Mouse (Mus musculus) induced T-regulatory cell, adult 2 months (primary cell): ENCODE measurements around the gene Rapgef1.
"Not testable (repeated sequence)": the region's sequence is repeated elsewhere in the genome, so short reads cannot be mapped to it uniquely, and the experiment has no call there.

Experiments used
- DNase-seq: peaks from one replicate; pipeline ENCODE4 v3.0.0-alpha.2; 2012; ENCODE audit warnings: low read depth

The Rapgef1 gene

DNA sequence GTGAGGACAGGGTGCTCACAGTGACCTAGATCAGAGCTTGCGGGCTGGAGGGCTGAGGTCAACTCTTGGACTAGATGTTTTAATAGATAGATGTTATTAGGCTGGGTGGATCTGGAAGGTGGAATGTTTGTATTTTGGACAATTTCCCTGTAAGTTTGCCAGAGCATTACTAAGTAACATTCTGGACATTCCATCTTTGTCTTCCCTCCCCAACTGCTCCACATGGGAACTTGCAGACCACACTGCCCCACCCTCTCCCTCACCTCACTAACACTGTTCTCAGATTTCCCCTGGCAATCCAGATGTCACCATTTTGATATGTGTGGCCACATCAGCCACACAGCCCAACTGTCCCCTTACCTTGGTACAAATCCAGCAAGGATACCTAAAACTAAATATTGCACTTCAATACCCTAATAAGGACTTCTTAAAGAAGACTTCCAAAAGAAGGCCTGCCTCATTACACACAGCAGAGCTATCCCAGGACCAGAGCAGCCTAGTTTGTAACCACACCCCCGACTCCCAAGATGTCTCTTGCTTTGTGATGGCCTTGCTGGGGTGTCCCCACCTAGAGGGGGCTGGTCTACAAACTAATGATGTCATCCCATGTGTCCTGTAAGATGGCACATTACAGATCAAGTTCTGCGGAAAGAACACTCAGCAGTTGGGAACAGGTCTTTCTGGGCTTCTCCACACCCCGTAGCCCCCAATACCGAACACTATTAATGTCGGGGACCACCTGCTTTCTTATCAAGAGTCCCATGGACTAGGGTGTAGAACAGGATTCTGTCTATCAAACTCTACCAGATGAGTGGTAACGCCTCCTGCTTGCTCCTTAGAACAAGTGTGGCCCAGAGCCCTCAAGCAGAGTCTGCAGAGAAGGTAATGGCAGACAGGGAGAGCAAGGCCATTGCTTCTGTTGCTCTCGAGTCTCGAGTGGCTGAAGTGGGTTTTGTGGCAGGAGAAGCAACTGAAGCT is 83.9 kb downstream of the Rapgef1 start:
- DNase-seq, result no peak

DNA sequence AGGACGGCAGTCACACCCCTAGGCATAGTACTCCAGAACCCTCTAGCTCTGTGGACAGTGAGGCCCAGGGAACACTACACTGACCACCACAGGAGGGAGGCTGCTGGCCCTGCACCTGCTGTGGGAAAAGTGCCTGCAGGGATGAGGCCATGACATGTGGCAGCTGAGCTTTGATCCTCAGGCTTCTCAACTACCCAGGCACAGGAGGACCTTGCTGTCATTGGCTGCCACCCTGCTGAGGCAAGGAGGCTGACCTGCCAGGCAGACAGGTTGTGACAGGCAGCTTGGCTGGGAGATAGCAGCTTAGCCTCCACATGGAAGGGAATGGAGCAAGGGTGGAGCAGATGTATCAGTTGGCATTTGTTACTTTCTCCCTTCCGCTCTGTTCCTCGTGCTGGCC is 86.0 kb downstream of the Rapgef1 start:
- DNase-seq, result no peak

DNA sequence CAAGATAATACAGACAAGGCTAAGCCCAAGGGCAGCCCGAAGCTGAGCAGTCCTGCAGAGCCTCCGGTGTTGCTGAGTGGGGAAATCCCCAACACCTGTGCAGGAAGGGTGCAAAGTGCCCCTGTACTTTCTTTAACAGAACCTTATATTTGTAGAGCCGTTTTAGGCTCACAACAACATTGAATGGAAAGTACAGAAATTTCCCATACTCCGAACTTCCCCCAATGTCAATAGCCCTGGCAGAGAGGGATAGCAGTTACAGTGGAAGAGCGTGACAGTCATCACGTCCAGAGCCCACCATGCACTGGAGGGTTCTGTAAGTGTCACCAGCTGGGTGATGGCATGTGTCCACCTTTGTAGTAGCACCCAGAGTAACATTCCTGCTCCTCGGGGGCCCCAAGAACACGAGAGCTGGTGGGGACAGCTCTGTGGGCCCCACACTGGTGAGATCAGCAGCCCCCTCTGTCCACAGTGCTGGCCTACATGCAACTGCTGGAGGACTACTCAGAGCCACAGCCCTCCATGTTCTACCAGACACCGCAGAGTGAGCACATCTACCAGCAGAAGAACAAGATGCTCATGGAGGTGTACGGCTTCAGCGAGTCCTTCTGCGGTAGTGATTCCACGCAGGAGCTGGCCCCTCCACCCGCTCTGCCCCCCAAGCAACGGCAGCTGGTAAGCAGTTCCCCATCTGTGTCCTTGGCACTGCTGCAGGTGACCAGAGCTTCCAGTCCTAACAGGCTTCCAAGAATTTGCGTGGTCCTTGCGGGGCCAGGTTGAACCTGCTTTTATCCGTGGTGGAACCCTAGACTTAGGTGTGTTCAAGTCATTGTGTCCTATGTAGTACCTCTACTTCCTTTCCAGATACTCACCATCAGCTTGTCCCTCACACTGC is 87.5 kb downstream of the Rapgef1 start:
- peak; percentile 63 for DNase-seq

DNA sequence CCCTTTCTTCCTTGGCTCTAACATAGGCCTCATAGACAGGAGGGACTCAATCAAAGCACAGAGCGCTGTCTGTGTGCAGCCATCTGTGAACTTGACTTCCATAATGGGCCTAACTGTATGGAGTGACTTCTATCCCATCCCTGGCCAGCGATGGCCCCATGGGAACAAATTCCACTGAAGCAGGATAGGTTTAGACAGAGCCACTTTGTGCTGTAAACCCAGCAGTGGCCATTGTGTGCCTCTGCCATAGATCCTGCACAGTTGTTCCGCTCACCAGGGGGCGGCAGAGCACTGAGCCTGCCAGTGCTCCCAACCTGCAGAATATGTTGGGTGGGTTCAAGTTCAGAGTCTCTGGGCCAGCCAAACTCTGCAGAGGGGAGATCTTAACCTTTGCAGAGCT is 88.2 kb downstream of the Rapgef1 start:
- peak; percentile 46 for DNase-seq

DNA sequence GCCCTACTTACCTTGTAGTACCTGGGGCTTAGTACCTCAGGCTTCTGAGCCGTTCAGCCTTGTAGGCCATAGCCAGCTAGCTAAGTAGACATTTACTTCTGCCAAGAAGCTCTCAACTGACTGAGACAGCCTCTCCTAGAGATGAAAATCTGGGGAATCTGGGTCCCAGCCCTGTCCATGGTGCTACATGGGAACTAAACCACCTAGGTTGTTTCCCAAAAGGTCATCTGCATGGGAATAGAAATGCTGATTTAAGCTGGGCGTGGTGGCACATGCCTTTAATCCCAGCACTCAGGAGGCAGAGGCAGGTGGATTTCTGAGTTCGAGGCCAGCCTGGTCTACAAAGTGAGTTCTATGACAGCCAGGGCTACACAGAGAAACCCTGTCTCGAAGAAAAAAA is 88.7 kb downstream of the Rapgef1 start:
- not testable (repeated sequence) for DNase-seq

DNA sequence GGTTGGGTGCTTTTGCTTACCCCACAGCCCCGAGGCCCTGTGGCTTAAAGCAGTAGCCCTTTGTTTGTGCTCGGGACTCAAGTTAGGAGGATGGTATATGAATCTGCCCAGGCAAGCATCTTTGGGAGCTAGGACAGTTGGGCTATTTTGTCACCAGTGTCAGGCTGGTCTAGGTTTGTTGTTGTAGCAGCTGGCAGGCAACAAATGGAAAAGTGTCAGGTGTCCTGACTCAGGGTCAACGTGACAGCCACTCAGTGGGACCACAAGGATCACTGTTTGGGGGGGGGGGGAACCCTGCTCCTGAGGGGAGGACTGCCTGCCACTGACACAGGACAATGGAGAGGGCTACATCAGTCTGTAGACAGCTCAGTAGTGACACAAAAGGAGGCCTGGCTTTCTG is 91.5 kb downstream of the Rapgef1 start:
- no peak for DNase-seq

DNA sequence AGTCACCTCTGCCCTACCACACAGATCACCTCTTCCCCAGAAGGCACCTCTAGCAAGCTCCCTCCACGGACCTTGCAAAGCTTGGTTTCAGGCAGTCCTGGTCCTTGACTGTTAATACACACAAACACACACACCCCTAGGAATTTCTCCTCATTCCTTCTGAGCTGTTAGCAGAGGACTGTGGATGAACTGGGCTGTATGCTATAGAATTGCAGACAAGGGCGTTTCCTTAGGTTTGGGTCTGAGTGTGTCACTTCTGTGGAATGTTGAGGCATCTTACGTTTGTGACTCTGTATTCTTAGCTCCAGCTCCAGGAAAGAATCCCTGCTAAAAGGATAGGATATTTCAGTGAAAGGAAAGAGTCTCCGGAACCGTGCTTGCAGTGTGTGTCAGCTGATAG is 92.4 kb downstream of the Rapgef1 start:
- DNase-seq, result no peak

DNA sequence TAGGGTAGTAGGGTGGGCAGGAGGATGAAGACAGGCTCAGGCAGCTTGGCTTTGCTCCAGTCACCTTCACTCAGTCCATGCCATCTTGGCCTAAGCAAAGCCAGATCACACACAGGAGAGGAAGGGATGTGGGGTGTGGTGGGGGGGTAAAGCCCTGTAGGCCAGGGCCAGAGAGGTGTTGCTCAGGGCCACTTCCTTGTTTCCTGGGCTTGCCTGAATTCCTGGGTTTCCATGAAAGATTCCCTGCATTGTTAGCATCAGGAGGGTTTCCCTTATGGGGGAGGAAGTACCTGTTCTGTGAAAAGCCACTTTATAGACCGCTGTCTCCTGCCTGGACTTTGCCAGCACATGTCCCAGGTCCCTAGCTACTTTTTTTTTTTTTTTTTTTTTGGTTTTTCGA is 94.0 kb downstream of the Rapgef1 start:
- no peak for DNase-seq

DNA sequence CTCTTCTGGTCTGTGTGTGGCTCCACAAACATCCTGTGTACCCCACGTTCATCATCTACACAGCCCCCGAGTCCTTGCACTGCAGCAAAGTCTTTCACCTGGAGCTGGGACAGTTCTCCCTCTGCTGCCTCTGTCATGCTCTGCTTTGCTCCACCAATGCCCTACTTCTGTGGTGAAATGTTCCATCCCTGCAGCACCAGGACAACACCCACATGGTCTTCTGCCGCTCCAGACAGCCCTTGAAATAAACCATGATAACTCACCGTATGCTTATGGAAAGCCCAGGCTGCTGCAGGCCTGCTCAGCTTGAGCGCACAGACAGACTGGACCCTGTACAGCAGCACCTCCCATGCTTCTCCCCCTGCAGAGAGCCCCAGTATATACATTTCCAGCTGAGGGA is 94.6 kb downstream of the Rapgef1 start:
- no peak for DNase-seq

DNA sequence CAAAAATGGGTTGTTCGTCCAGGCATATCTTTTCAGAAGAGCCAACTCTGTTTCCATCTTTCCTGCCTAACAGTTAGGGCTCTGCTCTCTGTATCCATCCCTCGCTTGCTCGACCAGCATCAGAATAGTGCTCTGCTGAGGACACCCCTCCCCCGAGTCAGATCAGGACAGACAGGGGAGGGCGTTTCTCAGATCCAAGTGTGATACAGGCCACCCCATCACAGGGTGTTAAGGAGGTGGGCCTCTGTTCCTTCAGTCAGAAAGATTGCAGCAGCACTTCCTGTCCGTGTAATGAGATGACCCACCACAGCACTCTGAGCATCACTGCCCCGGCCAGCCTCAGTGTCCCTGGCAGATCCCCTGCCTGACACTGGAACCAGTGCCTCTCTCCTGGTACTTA is 96.6 kb downstream of the Rapgef1 start:
- no peak for DNase-seq

DNA sequence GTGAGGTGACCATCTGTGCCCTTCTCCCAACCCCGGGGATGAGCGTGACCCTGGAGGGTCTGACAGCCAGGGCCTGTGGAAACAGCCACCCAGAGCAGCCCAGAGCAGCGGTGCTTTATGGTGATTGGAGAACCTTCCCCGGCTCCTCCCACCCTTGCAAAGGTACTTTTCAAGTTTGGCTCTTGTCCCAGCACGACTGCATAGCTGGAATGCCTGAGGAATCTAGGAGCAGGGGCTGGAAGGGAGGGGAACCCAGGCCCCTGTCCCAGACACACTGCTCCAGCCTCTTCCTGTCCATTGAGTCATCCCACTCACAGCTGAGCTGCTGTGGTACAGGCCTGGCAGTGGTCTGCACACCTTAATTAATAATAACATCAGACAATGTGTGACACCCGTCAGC is 97.2 kb downstream of the Rapgef1 start:
- DNase-seq, result no peak

DNA sequence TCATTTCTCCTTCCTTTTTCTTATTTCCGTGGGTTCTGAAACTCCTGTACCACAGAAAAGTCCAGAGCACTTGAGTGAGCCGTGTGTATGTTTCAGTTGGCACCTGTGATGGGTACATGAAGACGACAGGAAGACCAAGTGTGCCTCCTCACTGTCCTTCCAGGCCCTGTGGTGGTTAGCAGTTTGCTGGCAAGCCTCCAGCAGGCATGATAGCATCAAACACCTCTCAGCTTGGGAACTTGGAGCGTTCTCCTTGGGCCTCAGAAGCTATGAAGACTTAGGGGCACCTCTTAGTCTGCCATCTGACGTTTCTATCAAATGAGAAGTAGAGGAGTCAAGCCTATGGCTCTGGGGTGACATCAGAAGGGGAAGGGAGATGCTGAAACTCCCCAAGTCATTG is 99.1 kb downstream of the Rapgef1 start:
- no peak for DNase-seq

DNA sequence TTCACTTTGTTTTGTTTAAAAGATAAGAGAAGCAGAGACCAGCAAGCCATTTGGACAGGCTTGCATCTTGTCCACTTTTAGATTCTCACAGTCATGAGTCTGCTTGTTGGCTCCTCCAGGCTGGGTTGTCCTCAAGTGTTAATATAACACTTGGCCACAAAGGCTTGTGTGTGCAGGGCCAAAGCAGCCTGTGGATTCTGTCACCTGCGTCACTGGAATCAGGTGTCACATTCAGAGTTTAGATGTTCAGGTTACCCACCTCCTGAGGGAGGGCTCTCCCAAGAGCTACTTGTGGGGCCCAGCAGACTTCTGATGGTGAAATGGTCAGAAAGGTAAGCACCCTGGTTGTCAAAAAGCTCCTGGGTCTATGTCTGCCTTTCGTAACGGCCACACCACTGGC is 103.6 kb downstream of the Rapgef1 start:
- no peak for DNase-seq

DNA sequence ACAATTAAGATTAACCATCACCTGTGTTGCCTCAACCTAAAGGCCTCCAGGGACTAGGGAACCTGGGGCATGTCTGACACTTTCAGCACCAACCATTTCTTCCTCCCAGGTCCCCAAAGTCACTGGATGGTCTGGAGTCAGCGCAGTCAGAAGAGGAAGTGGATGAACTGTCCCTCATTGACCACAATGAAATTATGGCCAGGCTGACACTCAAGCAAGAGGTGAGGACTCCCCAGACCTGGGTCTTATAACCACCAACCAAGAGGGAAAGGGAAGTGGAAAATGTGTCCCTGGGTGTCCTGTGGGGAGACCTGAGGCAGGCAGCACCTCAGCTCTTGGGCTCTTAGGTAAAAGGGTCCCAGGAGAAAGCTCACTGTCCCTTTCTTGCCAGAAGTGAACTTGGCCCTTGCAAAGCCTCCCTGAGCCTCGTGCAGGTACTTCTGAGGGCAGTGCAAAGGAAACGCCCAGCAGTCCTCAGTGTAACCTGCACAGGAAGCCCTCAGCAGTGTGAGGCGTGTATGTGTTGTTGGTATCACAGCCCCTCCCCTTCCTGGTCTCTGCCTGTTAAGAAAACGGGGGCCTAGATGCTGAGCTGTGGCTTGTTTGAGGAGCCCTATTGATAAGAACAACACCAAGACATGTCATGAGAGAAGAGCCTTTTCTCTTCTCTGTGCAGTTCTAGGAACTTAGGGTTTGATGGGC is 105.3 kb downstream of the Rapgef1 start:
- DNase-seq, result peak; percentile 71

DNA sequence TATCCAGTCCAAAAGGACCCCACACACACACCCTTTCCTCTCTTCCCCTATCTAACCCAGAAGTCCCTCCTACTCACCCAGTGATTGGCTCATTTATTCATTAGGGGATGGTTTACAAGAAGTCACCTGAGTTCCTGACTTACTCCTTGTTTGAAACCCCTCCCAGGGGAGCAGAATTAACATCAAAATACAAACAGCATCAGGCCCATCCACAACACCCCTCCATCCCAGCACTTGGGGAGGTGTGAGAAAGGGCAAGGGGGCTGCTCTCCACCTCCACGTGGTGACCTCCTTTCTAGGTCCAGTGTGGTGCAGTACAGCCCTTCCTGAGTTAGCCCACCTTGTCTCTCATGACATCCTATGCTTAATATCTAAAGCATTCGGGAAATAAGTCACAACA is 110.0 kb downstream of the Rapgef1 start:
- no peak for DNase-seq

DNA sequence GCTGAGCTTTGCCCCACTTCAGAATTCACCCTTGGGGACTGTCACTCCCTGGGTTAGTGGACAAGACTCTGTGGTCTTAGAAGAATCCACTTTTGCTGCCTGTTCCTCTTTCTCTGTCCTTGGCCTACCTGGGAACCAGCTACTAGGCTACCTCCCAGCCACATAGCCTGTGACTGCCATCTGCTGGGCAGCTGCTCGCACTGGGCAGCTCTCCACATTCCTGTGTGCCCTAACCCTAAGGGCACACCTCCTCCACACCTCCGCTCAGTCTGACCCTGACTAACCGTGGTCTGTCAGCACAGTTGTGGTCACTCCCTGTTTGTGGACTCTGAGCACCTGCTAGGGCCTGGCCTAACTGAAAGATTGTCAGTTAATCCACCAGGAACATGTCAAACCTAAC is 112.0 kb downstream of the Rapgef1 start:
- peak; percentile 56 for DNase-seq

DNA sequence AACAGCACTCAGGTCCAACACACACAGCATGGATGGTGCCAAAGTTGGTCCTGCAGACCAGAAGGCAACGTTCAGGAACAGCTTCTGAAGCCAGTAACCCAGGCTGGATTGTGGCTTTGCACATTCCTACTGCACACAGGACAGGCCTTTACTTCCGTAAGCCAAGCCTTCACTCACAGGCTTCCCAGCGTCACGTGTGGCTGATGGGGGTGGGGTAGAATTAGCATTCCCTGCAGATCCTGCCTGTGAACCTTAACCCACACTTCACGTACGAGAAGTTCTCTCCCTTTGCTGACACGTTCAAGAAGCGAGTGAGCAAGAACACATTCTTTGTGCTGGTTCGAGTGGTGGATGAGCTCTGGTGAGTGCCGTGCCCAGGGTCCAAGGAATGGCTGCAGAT is 113.0 kb downstream of the Rapgef1 start:
- no peak for DNase-seq

DNA sequence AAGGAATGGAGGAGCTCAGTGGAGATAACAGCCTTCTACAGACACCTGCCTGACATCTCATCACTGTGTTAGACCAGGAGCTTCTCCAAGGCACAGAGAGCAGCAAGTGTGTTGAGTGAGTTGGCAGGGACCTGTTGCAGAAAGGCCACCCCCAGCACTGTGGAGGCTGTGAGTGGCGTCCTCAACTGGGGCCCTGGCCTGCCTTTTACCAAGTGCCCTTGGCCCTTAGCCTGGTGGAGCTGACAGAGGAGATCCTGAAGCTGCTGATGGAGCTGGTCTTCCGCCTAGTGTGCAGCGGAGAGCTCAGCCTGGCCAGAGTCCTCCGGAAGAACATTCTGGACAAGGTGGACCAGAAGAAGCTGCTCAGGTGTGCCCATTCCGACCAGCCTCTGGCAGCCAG is 113.8 kb downstream of the Rapgef1 start:
- no peak for DNase-seq

DNA sequence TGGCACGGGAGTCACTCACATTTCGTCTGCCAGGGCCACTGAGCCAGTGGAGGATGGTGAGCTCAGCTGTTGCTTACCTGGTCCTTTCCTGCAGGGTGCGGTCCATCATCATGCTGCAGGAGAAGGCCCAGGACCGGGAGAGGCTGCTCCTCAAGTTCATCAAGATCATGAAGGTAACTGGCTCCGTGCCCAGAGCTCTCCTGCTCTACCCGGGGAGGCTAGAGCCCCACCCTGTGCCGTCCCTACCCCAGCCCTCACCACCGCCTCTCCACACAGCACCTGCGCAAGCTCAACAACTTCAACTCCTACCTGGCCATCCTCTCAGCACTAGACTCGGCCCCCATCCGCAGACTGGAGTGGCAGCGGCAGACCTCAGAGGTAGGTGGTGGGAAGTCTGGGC is 116.2 kb downstream of the Rapgef1 start:
- DNase-seq, result no peak

DNA sequence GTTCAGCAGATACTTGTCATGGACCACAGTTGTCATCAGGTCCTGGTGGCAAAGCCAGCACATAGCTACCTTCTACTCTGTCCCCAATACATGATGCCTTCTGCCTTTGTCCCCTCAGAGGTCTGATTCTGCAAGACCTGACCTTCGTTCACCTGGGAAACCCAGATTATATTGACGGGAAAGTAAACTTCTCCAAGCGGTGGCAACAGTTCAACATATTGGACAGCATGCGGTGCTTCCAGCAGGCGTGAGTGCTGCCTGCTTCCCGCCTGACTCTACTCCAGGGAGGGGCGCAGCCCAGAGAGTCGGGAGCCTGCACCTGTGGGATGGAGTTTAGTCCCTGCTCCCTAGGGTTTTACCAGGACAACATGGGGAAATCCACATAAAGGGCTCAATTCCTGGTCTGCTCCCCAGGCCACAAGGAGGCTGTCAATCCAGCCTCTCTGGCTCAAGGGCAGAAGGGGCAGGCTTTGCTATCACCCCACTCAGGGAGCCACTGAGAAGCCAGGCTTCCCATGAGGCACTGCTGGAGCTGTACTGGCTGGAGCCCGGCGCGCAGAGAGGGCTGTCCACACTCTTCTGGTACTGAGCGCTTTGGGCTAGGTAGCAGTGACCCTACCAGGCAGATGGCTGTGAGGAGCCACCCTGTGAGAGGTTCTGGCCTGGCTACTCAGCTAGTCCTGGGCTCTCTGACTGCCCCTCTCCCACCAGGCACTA is 117.8 kb downstream of the Rapgef1 start:
- no peak for DNase-seq

DNA sequence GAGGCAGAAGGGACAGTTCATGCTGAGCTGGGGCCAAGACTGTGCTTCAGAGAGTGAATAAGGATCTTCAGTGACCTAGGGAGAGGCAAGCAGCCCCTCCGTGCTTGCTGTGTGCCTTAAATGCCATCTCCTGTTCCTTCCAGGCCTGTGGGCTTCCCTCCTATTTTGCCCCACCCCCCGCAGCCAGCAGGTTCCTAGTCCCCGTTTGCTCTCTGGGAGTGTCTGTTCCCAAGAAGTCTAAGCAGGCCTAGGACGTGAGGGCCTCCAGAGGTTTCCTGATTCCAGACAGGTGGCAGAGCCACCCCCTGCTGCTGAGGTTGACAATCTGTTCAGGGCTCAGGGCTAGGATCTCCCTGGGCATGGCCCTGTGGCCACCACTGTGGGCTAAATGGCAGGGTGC is 119.3 kb downstream of the Rapgef1 start:
- no peak for DNase-seq

DNA sequence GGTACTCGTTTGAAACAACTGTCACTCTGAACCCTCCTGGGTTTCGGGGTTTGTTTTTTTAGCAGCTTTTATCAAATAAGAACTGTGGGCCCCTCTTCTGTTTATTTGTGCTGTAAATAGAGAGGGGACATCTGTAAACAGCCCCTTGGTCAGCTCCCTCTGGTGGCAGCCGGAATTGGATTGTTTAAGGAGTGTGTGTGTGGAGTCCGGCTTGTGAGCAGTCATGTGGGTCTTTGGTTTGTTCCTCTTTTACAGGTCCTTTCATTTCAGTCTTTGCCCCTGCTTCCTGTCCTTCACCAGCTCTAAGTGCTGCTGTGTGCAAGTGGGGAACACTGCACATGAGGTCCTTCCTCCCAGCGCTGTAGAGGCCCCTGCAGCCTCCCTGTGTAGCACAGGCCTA is 119.8 kb downstream of the Rapgef1 start:
- no peak for DNase-seq
